18 mouse cellular contexts compared by ENCODE assay signal in genomic region chr5:66374413-66374812, GRCm38 (mm10).
"Had no signal": no experiment of that assay in that cellular context is flagged by ENCODE, and none has a peak within 500 bp of the region (broad histone marks: within the 10 kb centered on the region; RNA-seq: fewer than 3 reads in every experiment).

No protein-coding gene starts in this region.

- ATAC-seq: hindbrain, embryonic 16.5 days; intestine, embryonic 16.5 days; liver, embryonic 12.5 days had no signal

- H3K4me1 ChIP-seq: kidney, embryonic 15.5 days had no signal

- H3K27me3 ChIP-seq: heart, embryonic 12.5 days; kidney, embryonic 15.5 days; limb, embryonic 13.5 days; limb, embryonic 15.5 days; liver, embryonic 12.5 days had no signal

- H3K9me3 ChIP-seq: heart, embryonic 10.5 days; heart, embryonic 12.5 days; kidney, embryonic 15.5 days; limb, embryonic 13.5 days; limb, embryonic 15.5 days; liver, embryonic 12.5 days had no signal

- DNase-seq: gastrocnemius, postnatal 25 days; heart, adult 18-20 months; heart, postnatal 10 days; heart, postnatal 4 days; layer of hippocampus, adult 9-11 months; layer of hippocampus, postnatal 36 days; left cerebral cortex, postnatal 4 days had no signal

- H3K4me2 ChIP-seq: heart, embryonic 12.5 days; hindbrain, embryonic 14.5 days; kidney, embryonic 15.5 days; limb, embryonic 13.5 days; limb, embryonic 15.5 days; liver, embryonic 12.5 days had no signal

- H3K36me3 ChIP-seq: heart, embryonic 12.5 days; limb, embryonic 15.5 days; liver, embryonic 12.5 days had no signal

- H3K27ac ChIP-seq: heart, embryonic 10.5 days; hindbrain, embryonic 14.5 days; kidney, embryonic 15.5 days; kidney, postnatal 0 days; limb, embryonic 13.5 days; limb, embryonic 15.5 days; liver, embryonic 12.5 days; liver, embryonic 14.5 days had no signal

- H3K4me3 ChIP-seq: heart, embryonic 10.5 days; heart, embryonic 12.5 days; kidney, embryonic 15.5 days; limb, embryonic 13.5 days; limb, embryonic 15.5 days; liver, embryonic 12.5 days had no signal

- H3K9ac ChIP-seq: heart, embryonic 12.5 days; hindbrain, embryonic 14.5 days; kidney, embryonic 15.5 days; limb, embryonic 13.5 days; limb, embryonic 15.5 days; liver, embryonic 12.5 days; liver, embryonic 14.5 days had no signal
